Mouse (Mus musculus) adrenal gland, adult 2 months (tissue): ENCODE results near the gene Grm6. TPM values are rescaled to one million over a fixed set of nuclear protein-coding genes. Genes with fewer than 3 reads are reported as not detected.
A peak's percentile ranks its signal among the peaks of the same experiment; 100 is the strongest.

Experiments
- DNase-seq: peaks from one replicate; pipeline ENCODE4 v3.0.0; 2021
- long read RNA-seq: library from polyadenylated mRNA; stranded (forward); transcript quantifications from one replicate; pipeline ENCODE4 v2.0.0, GENCODE M21; 2021
- polyA plus RNA-seq: library from polyadenylated mRNA; depleted of rRNA; stranded (reverse); fragments of >200 nt; gene quantifications from 2 replicates; pipeline ENCODE4 v1.2.3, GENCODE M21; 2012; rRNA removed
- total RNA-seq, 2 experiments: library from RNA; stranded (reverse); gene quantifications; 2 replicates each; pipeline ENCODE4 v1.2.3; 2021

Grm6 gene
- total RNA-seq: not detected
- polyA plus RNA-seq: not detected in 2 replicates
- long read RNA-seq: 0 reads

- no peak for DNase-seq
Observed at GRCm38 (mm10) chr11:50850177-50850735, at the start of gene Grm6. Gene Grm6, plus strand, starts transcription at chr11:50850685.

GRCm38 (mm10) chr11:50814233-50814632 lies 36.3 kb upstream of the Grm6 start:
- DNase-seq: no peak

- no peak for DNase-seq
Observed at GRCm38 (mm10) chr11:50826214-50826613, 24.3 kb upstream of the Grm6 start.

- DNase-seq: peak; percentile 89
Observed at GRCm38 (mm10) chr11:50827010-50827953, 23.2 kb upstream of the Grm6 start, which contains the start of gene Zfp354c. Gene Zfp354c, minus strand, starts transcription at chr11:50827724.

- no peak for DNase-seq
Observed at GRCm38 (mm10) chr11:50835727-50836126, 14.8 kb upstream of the Grm6 start.

- peak; percentile 91 for DNase-seq
Observed at GRCm38 (mm10) chr11:50841023-50841735, 9.3 kb upstream of the Grm6 start, which contains the start of gene Zfp879. Gene Zfp879, minus strand, starts transcription at chr11:50841552.

GRCm38 (mm10) chr11:50845951-50846350 lies 4.5 kb upstream of the Grm6 start:
- DNase-seq: peak; percentile 15

GRCm38 (mm10) chr11:50847047-50847446 lies 3.4 kb upstream of the Grm6 start:
- no peak for DNase-seq

GRCm38 (mm10) chr11:50848520-50849137 lies 1.9 kb upstream of the Grm6 start:
- peak; percentile 27 for DNase-seq

GRCm38 (mm10) chr11:50849310-50849709 lies 1.2 kb upstream of the Grm6 start:
- no peak for DNase-seq

- DNase-seq: peak; percentile 37
Observed at GRCm38 (mm10) chr11:50850989-50851601, 610 bp downstream of the Grm6 start.

GRCm38 (mm10) chr11:50878641-50879040 lies 28.2 kb downstream of the Grm6 start:
- DNase-seq: no peak

- DNase-seq: no peak
Observed at GRCm38 (mm10) chr11:50883756-50884155, 33.3 kb downstream of the Grm6 start.

GRCm38 (mm10) chr11:50886231-50886932 lies 35.9 kb downstream of the Grm6 start:
- peak; percentile 86 for DNase-seq

- no peak for DNase-seq
Observed at GRCm38 (mm10) chr11:50886933-50887293, 36.4 kb downstream of the Grm6 start.

GRCm38 (mm10) chr11:50887390-50888128 lies 37.1 kb downstream of the Grm6 start, which contains the start of gene Zfp454:
Gene Zfp454, minus strand, starts transcription at chr11:50887651.
- peak; percentile 95 for DNase-seq

GRCm38 (mm10) chr11:50892441-50892840 lies 42.0 kb downstream of the Grm6 start:
- no peak for DNase-seq

GRCm38 (mm10) chr11:50897359-50897758 lies 46.9 kb downstream of the Grm6 start:
- DNase-seq: no peak

- no peak for DNase-seq
Observed at GRCm38 (mm10) chr11:50908136-50908535, 57.7 kb downstream of the Grm6 start.

- peak; percentile 41 for DNase-seq
Observed at GRCm38 (mm10) chr11:50913301-50913700, 62.8 kb downstream of the Grm6 start.
